Mouse (Mus musculus) hindbrain, embryonic 14.5 days (tissue): ENCODE measurements around the gene Art3. TPM values are rescaled to one million over a fixed set of nuclear protein-coding genes. Genes with fewer than 3 reads are reported as not detected.
"Not testable (repeated sequence)": the region's sequence is repeated elsewhere in the genome, so short reads cannot be mapped to it uniquely, and the experiment has no call there.

Source experiments
- ATAC-seq: fragments of 200-750 bp; cut with Nextera tagmentation; 2 replicates; pipeline ENCODE4 v1.8.0; 2017; ENCODE audit warnings: moderate number of reproducible peaks, mild to moderate bottlenecking, moderate TSS enrichment, moderate library complexity; ENCODE audit not compliant: low FRiP score
- DNase-seq: peaks from one replicate; pipeline ENCODE4 v3.0.0-alpha.2; 2015; ENCODE audit warnings: low spot score
- H3K27ac ChIP-seq: fragments of 300-500 bp; sonication (generic); 2 replicates; pipeline ENCODE4 v1.5.1; 2014; ENCODE audit warnings: mild to moderate bottlenecking, moderate library complexity
- H3K27me3 ChIP-seq: fragments of 300-500 bp; sonication (generic); 2 replicates; pipeline ENCODE4 v1.6.1; 2014; ENCODE audit warnings: mild to moderate bottlenecking, low read length, mixed read lengths; ENCODE audit not compliant: control insufficient read depth, insufficient read depth
- H3K36me3 ChIP-seq: fragments of 300-500 bp; sonication (generic); replicated peaks from 2 replicates; pipeline ENCODE4 v1.6.1; 2014; ENCODE audit not compliant: control insufficient read depth, insufficient read depth
- H3K4me1 ChIP-seq: fragments of 300-500 bp; sonication (generic); replicated peaks from 2 replicates; pipeline ENCODE4 v1.6.1; 2014; ENCODE audit warnings: antibody characterized with exemption, low read length, mixed read lengths; ENCODE audit not compliant: control insufficient read depth, insufficient read depth
- H3K4me2 ChIP-seq: fragments of 300-500 bp; sonication (generic); replicated peaks from 2 replicates; pipeline ENCODE4 v1.6.1; 2014; ENCODE audit warnings: mild to moderate bottlenecking, moderate library complexity
- H3K4me3 ChIP-seq: fragments of 300-500 bp; sonication (generic); replicated peaks from 2 replicates; pipeline ENCODE4 v1.5.1; 2014; ENCODE audit warnings: mild to moderate bottlenecking, low read length
- H3K9ac ChIP-seq: fragments of 300-500 bp; sonication (generic); 2 replicates; pipeline ENCODE4 v1.6.1; 2014
- H3K9me3 ChIP-seq: fragments of 300-500 bp; sonication (generic); 2 replicates; pipeline ENCODE4 v1.6.1; 2016; ENCODE audit warnings: low read length; ENCODE audit not compliant: control insufficient read depth
- WGBS: fragments of 180-500 bp; shearing (Covaris S2); extraction: QIAGEN DNeasy Blood & Tissue Kit; methylation state at CpG from one replicate; pipeline ENCODE4 v1.1.7; 2014; 5-methylcytosine and 5-hydroxymethylcytosine counted together
- polyA plus RNA-seq: library from polyadenylated mRNA; unstranded; fragments of >200 nt; fragmentation: Nextera tagmentation; extraction: Ambion mirVana; gene quantifications from 2 replicates; pipeline ENCODE4 v1.2.1, GENCODE M21; 2014

Art3 gene
- polyA plus RNA-seq, 1 experiment from 2014 or later: 9.3 TPM

GRCm38 (mm10) chr5:92327929-92328328 lies 3.7 kb upstream of the Art3 start, which contains the start of gene Cxcl9:
Gene Cxcl9 (minus strand): TSS chr5:92328079.
- H3K9me3 ChIP-seq: no peaks in the 10 kb centered on the region
- no peaks in the 10 kb centered on the region for H3K4me1 ChIP-seq
- no peak within 1 kb of the TSS for H3K4me2 ChIP-seq
- H3K27me3 ChIP-seq: no peaks in the 10 kb centered on the region
- no peaks in the 10 kb centered on the region for H3K36me3 ChIP-seq
- no peak within 1 kb of the TSS for H3K4me3 ChIP-seq
- H3K27ac ChIP-seq: no peak within 1 kb of the TSS
- DNase-seq: no peak
- no peak within 1 kb of the TSS for H3K9ac ChIP-seq
- 89% methylated on average over 7 of the region's 7 CpGs for WGBS
- ATAC-seq: no peak

- DNase-seq (no peak), ATAC-seq (no peak)
- WGBS: 91% methylated on average over 12 of the region's 12 CpGs
- Histone ChIP-seq H3K9ac (no peak overlapping the region), H3K27me3 (no peaks in the 10 kb centered on the region), H3K4me1 (no peaks in the 10 kb centered on the region), H3K36me3 (no peaks in the 10 kb centered on the region), H3K9me3 (no peaks in the 10 kb centered on the region), H3K27ac (no peak overlapping the region), H3K4me2 (no peak overlapping the region), H3K4me3 (no peak overlapping the region)
These were observed 505 bp upstream of the Art3 start for GRCm38 (mm10) chr5:92331122-92331521.

- 82% methylated on average over 9 of the region's 9 CpGs for WGBS
- no peak overlapping the region for H3K4me3 ChIP-seq
- no peaks in the 10 kb centered on the region for H3K9me3 ChIP-seq
- no peaks in the 10 kb centered on the region for H3K27me3 ChIP-seq
- no peak overlapping the region for H3K27ac ChIP-seq
- H3K36me3 ChIP-seq: no peaks in the 10 kb centered on the region
- no peak for DNase-seq
- no peaks in the 10 kb centered on the region for H3K4me1 ChIP-seq
- H3K9ac ChIP-seq: no peak overlapping the region
- no peak for ATAC-seq
- H3K4me2 ChIP-seq: no peak overlapping the region
These were observed 773 bp downstream of the Art3 start for GRCm38 (mm10) chr5:92332359-92332840.

- no peak overlapping the region for H3K9ac ChIP-seq
- no peak overlapping the region for H3K27ac ChIP-seq
- no peak overlapping the region for H3K4me3 ChIP-seq
- H3K4me1 ChIP-seq: no peaks in the 10 kb centered on the region
- no peak for DNase-seq
- H3K4me2 ChIP-seq: no peak overlapping the region
- no peaks in the 10 kb centered on the region for H3K36me3 ChIP-seq
- 93% methylated on average over 3 of the region's 3 CpGs for WGBS
- no peak for ATAC-seq
- no peaks in the 10 kb centered on the region for H3K9me3 ChIP-seq
- no peaks in the 10 kb centered on the region for H3K27me3 ChIP-seq
These were observed 5.1 kb downstream of the Art3 start for GRCm38 (mm10) chr5:92336743-92337142.

- 83% methylated on average over 4 of the region's 4 CpGs for WGBS
- Histone ChIP-seq H3K4me2 (no peak overlapping the region), H3K36me3 (no peaks in the 10 kb centered on the region), H3K4me3 (no peak overlapping the region), H3K9ac (no peak overlapping the region), H3K27me3 (no peaks in the 10 kb centered on the region), H3K9me3 (no peaks in the 10 kb centered on the region), H3K27ac (no peak overlapping the region), H3K4me1 (no peaks in the 10 kb centered on the region)
- ATAC-seq (no peak), DNase-seq (no peak)
These were observed 9.0 kb downstream of the Art3 start for GRCm38 (mm10) chr5:92340606-92341005.

GRCm38 (mm10) chr5:92345006-92345405 lies 13.4 kb downstream of the Art3 start:
- H3K9ac ChIP-seq: no peak overlapping the region
- H3K4me1 ChIP-seq: no peaks in the 10 kb centered on the region
- H3K27ac ChIP-seq: no peak overlapping the region
- no peak for ATAC-seq
- H3K9me3 ChIP-seq: no peaks in the 10 kb centered on the region
- no peak overlapping the region for H3K4me2 ChIP-seq
- WGBS: 86% methylated on average over 8 of the region's 8 CpGs
- H3K4me3 ChIP-seq: no peak overlapping the region
- no peak for DNase-seq
- H3K36me3 ChIP-seq: no peaks in the 10 kb centered on the region
- no peaks in the 10 kb centered on the region for H3K27me3 ChIP-seq

- no peak within 1 kb of the TSS for H3K27ac ChIP-seq
- no peaks in the 10 kb centered on the region for H3K27me3 ChIP-seq
- ATAC-seq: peak; percentile 59; the same call in 1 of the 2 replicates
- no peaks in the 10 kb centered on the region for H3K36me3 ChIP-seq
- peak within 1 kb of the TSS; percentile 46 for H3K4me2 ChIP-seq
- 26% methylated on average over 14 of the region's 14 CpGs for WGBS
- no peaks in the 10 kb centered on the region for H3K4me1 ChIP-seq
- no peak within 1 kb of the TSS for H3K9ac ChIP-seq
- DNase-seq: no peak
- no peak within 1 kb of the TSS; the same call in 1 of the 2 replicates for H3K4me3 ChIP-seq
- H3K9me3 ChIP-seq: no peaks in the 10 kb centered on the region
These were observed 17.3 kb downstream of the Art3 start, which contains the start of gene Cxcl10 for GRCm38 (mm10) chr5:92348794-92349413. Gene Cxcl10 (minus strand): TSS chr5:92348889.

- no peak overlapping the region for H3K9ac ChIP-seq
- WGBS: 90% methylated on average over 7 of the region's 7 CpGs
- no peak for ATAC-seq
These were observed 18.1 kb downstream of the Art3 start for GRCm38 (mm10) chr5:92349731-92350130.

GRCm38 (mm10) chr5:92352716-92353115 lies 21.1 kb downstream of the Art3 start:
- WGBS: 73% methylated on average over 4 of the region's 4 CpGs
- not testable (repeated sequence) for ATAC-seq, H3K27me3 ChIP-seq

More at GRCm38 (mm10) chr5:92349731-92350130, 18.1 kb downstream of the Art3 start:
- Histone ChIP-seq H3K9me3 (no peaks in the 10 kb centered on the region), H3K4me1 (no peaks in the 10 kb centered on the region), H3K27me3 (no peaks in the 10 kb centered on the region), H3K4me2 (no peak overlapping the region), H3K27ac (no peak overlapping the region), H3K4me3 (no peak overlapping the region), H3K36me3 (no peaks in the 10 kb centered on the region)
- DNase-seq: no peak

More at GRCm38 (mm10) chr5:92352716-92353115, 21.1 kb downstream of the Art3 start:
- H3K27ac ChIP-seq, H3K9me3 ChIP-seq, H3K36me3 ChIP-seq, H3K4me1 ChIP-seq, H3K9ac ChIP-seq, H3K4me2 ChIP-seq, H3K4me3 ChIP-seq, DNase-seq: not testable (repeated sequence)
